Mouse (Mus musculus) midbrain, embryonic 16.5 days (tissue): ENCODE data around the gene Pcbp3. TPM values are rescaled to one million over a fixed set of nuclear protein-coding genes. Genes with fewer than 3 reads are reported as not detected.
"Not testable (repeated sequence)": the region's sequence is repeated elsewhere in the genome, so short reads cannot be mapped to it uniquely, and the experiment has no call there.

Experiments used
- ATAC-seq: fragments of 200-750 bp; cut with Nextera tagmentation; 2 replicates; pipeline ENCODE4 v1.8.0; 2017; ENCODE audit warnings: moderate TSS enrichment
- H3K27ac ChIP-seq: fragments of 300-500 bp; sonication (generic); 2 replicates; pipeline ENCODE4 v1.5.1; 2014; ENCODE audit warnings: mild to moderate bottlenecking, low read length, mixed read lengths
- H3K27me3 ChIP-seq: fragments of 300-500 bp; sonication (generic); 2 replicates; pipeline ENCODE4 v1.6.1; 2014; ENCODE audit warnings: low read depth, low read length, mixed read lengths; ENCODE audit not compliant: control insufficient read depth, insufficient read depth
- H3K36me3 ChIP-seq: fragments of 300-500 bp; sonication (generic); 2 replicates; pipeline ENCODE4 v1.6.1; 2014; ENCODE audit warnings: mild to moderate bottlenecking, low read length, moderate library complexity, mixed read lengths; ENCODE audit not compliant: control insufficient read depth, insufficient read depth
- H3K4me1 ChIP-seq: fragments of 300-500 bp; sonication (generic); 2 replicates; pipeline ENCODE4 v1.6.1; 2014; ENCODE audit warnings: mild to moderate bottlenecking, low read length, mixed read lengths; ENCODE audit not compliant: control insufficient read depth, insufficient read depth
- H3K4me2 ChIP-seq: fragments of 300-500 bp; sonication (generic); 2 replicates; pipeline ENCODE4 v1.6.1; 2014; ENCODE audit warnings: mild to moderate bottlenecking, low read length, mixed read lengths
- H3K4me3 ChIP-seq: fragments of 300-500 bp; sonication (generic); 2 replicates; pipeline ENCODE4 v1.5.1; 2014; ENCODE audit warnings: low read depth, mild to moderate bottlenecking, low read length, moderate library complexity, mixed read lengths
- H3K9ac ChIP-seq: fragments of 300-500 bp; sonication (generic); 2 replicates; pipeline ENCODE4 v1.6.1; 2014; ENCODE audit warnings: low read depth, low read length, mixed read lengths
- H3K9me3 ChIP-seq: fragments of 300-500 bp; sonication (generic); replicated peaks from 2 replicates; pipeline ENCODE4 v1.6.1; 2014; ENCODE audit warnings: mild to moderate bottlenecking, low read length, mixed read lengths; ENCODE audit not compliant: control insufficient read depth, poor library complexity, severe bottlenecking
- WGBS: fragments of 180-500 bp; shearing (Covaris S2); extraction: QIAGEN DNeasy Blood & Tissue Kit; methylation state at CpG from one replicate; pipeline ENCODE4 v1.1.7; 2014; 5-methylcytosine and 5-hydroxymethylcytosine counted together
- polyA plus RNA-seq: library from polyadenylated mRNA; unstranded; fragments of >200 nt; fragmentation: Nextera tagmentation; extraction: Ambion mirVana; gene quantifications from 2 replicates; pipeline ENCODE4 v1.2.1, GENCODE M21; 2015

The Pcbp3 gene
- polyA plus RNA-seq, 1 experiment from 2014 or later: 78.8 TPM

DNA sequence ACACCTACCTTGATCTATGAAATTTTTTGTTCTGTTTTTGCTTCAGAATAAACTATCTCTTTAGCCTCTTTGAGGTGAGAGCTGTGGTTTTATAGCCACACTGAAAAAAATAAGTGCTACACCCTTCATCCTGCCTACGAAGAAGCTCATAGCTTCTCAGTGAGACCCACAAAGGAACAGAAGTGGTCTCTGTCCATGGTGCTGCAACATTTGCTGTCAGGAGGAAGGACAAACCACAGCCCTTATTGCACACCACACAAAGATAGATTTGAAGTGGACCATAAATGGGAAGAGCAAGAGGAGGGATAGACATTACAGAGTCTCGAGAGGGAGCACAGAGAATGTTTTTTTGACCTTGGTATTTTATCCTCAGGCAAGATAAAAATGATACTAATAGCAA is 16.4 kb upstream of the Pcbp3 start:
- H3K27ac ChIP-seq: no peak overlapping the region
- no peak overlapping the region for H3K4me2 ChIP-seq
- no peak for ATAC-seq
- H3K4me1 ChIP-seq: peaks cover 7% of the 10 kb centered on the region
- H3K36me3 ChIP-seq: no peaks in the 10 kb centered on the region
- H3K27me3 ChIP-seq: no peaks in the 10 kb centered on the region
- H3K9ac ChIP-seq: no peak overlapping the region
- 55% methylated on average over 2 of the region's 2 CpGs for WGBS
- H3K9me3 ChIP-seq: no peaks in the 10 kb centered on the region
- H3K4me3 ChIP-seq: no peak overlapping the region

DNA sequence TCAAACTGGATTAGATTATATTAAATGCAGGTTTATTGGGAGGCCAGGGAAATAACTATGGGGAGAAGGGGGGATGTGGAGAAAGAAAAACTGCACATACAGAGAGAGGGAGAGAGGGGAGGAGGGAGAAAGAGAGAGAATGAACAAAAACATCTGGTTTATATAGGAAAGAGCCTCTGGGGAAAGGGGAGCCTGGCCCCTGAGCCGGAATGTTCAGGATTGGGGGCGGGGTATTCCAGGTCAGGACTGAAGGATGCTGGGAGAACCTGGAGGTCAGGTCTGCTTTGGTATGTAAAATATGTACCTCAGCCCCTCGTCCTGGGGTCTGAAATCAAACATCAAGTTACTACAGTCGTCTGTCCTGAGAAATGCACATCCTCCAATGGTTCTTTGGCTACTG is 15.0 kb upstream of the Pcbp3 start:
- Histone ChIP-seq H3K4me2 (no peak overlapping the region), H3K9ac (no peak overlapping the region), H3K4me1 (peaks cover 7% of the 10 kb centered on the region), H3K27ac (no peak overlapping the region), H3K4me3 (no peak overlapping the region), H3K36me3 (no peaks in the 10 kb centered on the region), H3K9me3 (no peaks in the 10 kb centered on the region), H3K27me3 (no peaks in the 10 kb centered on the region)
- ATAC-seq: no peak
- 65% methylated on average over 4 of the region's 4 CpGs for WGBS

DNA sequence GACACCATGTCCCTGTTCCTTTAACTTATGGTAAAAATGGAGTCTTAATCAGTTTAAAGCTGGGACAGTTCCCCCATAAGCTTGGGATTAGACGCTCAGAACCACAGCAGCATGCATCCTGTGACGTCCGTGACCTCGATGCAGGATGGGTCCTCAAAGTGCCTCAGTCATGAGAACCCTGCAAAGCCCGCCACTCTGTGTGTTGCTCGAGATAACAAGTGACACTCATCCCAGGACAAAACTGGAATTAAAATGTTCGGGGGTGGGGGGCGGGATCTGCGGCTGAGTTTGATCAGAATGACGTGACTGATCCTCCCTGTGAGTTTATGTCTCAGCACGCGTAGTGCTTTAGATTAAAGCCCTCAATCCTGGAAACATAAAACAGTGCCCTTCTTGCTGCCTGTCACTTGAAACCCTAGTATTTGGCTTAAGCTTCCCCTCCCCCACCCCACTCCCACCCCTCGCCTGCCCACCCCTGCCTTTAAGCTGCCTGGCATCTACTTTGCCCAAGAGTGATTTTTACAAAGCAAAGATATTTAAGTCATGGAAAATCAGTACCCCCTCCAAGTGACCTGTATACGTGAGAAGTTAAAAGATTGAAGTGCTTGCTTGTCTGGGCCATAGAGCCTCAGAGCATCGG is 12.2 kb upstream of the Pcbp3 start:
- Histone ChIP-seq H3K36me3 (no peaks in the 10 kb centered on the region), H3K4me2 (peak overlapping the region; percentile 40), H3K9me3 (no peaks in the 10 kb centered on the region), H3K4me3 (peak overlapping the region; percentile 6; the same call in 1 of the 2 replicates), H3K27ac (no peak overlapping the region), H3K4me1 (peaks cover 7% of the 10 kb centered on the region), H3K27me3 (no peaks in the 10 kb centered on the region), H3K9ac (no peak overlapping the region)
- ATAC-seq: peak; percentile 62; the same call in 1 of the 2 replicates
- WGBS: 18% methylated on average over 15 of the region's 15 CpGs

DNA sequence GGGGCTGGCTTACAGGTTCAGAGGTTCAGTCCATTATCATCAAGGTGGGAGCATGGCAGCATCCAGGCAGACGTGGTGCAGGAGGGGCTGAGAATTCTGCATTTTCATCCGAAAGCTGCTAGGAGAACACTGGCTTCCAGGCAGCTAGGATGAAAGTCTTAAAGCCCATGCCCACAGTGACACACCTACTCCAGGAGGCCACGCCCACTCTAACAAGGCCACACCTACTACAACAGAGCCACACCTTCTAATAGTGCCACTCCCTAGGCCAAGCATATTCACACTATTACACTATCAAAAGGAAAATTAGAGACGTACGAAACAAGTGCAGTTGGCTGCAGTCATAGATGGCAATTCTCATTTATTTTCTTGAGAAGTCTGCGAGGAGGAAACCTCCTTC is 10.6 kb upstream of the Pcbp3 start:
- not testable (repeated sequence) for H3K4me3 ChIP-seq, H3K4me1 ChIP-seq, ATAC-seq, H3K9ac ChIP-seq, H3K36me3 ChIP-seq, H3K27ac ChIP-seq, H3K27me3 ChIP-seq, H3K9me3 ChIP-seq, H3K4me2 ChIP-seq
- 84% methylated on average over 6 of the region's 6 CpGs for WGBS

DNA sequence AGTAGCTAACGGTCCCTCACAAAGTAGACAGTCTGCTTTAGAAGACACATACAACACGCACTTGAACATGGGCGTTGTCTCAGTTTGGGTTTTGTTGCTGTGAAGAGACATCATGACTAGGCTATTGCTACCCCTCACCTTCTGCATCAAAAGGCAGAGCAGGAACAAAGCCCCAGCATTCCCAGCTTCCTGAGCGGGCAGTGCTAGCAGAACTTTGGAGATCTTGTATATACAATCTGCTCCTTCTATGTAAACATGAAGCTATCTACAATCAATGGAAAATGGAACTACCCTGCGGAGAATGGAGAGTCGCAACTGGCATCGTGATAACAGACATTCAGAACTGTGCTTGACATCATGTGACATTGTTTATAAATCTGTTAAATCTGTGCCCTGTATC is 9.3 kb upstream of the Pcbp3 start:
- H3K36me3 ChIP-seq: no peaks in the 10 kb centered on the region
- 94% methylated on average over 7 of the region's 7 CpGs for WGBS
- ATAC-seq: no peak
- no peak overlapping the region for H3K4me3 ChIP-seq
- H3K9ac ChIP-seq: no peak overlapping the region
- H3K9me3 ChIP-seq: no peaks in the 10 kb centered on the region
- H3K27ac ChIP-seq: no peak overlapping the region
- H3K4me1 ChIP-seq: peaks cover 7% of the 10 kb centered on the region
- no peaks in the 10 kb centered on the region for H3K27me3 ChIP-seq
- no peak overlapping the region for H3K4me2 ChIP-seq

DNA sequence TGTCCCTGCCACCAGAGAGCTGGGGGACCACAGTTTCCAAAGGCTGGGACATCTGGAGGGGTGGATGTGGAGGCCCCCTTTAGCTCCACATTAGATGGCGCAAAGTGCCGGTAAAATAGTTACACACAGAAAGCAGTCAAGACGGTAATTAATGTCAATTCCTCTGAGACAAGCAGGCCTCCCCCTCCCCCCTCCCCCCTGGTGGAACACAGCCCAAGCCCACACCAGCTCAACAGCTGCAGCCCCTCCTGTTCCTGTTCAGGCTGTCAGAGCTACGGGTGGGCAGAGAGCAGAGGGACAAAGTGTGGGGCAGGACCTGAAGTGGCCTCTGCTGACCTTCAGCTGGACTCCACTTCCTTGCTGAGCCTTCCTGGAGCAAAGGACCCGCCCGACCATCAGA is 2.7 kb upstream of the Pcbp3 start:
- H3K9ac ChIP-seq: peak overlapping the region; percentile 27; the same call in 1 of the 2 replicates
- 23% methylated on average over 6 of the region's 6 CpGs for WGBS
- no peaks in the 10 kb centered on the region for H3K27me3 ChIP-seq
- no peak overlapping the region for H3K4me3 ChIP-seq
- H3K36me3 ChIP-seq: no peaks in the 10 kb centered on the region
- peaks cover 7% of the 10 kb centered on the region for H3K4me1 ChIP-seq
- no peak overlapping the region for H3K27ac ChIP-seq
- no peak overlapping the region for H3K4me2 ChIP-seq
- no peaks in the 10 kb centered on the region for H3K9me3 ChIP-seq
- ATAC-seq: no peak

DNA sequence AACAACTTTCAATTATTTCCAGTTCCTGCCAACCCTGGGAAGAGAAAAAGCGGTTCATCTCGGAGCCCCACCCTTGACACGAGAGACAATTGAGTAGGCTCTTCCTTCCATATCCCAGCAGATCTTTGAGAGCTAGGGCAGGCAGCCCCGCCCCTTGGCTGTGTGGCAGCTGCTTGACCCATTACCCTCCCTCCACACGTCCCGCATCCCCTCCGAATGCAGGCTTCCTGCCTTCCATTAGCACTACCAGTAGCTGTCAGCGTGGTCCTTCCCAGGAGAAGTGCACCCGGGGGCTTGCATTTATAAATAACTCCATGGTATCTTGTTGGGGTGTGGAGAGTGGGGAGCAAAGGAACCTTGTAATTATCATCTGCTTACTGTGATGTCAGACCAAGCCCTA is 2.3 kb upstream of the Pcbp3 start:
- no peak overlapping the region for H3K4me2 ChIP-seq
- no peaks in the 10 kb centered on the region for H3K27me3 ChIP-seq
- H3K4me3 ChIP-seq: no peak overlapping the region
- H3K27ac ChIP-seq: no peak overlapping the region
- H3K9me3 ChIP-seq: no peaks in the 10 kb centered on the region
- 31% methylated on average over 9 of the region's 9 CpGs for WGBS
- H3K9ac ChIP-seq: peak overlapping the region; percentile 27; the same call in 1 of the 2 replicates
- peaks cover 7% of the 10 kb centered on the region for H3K4me1 ChIP-seq
- no peaks in the 10 kb centered on the region for H3K36me3 ChIP-seq
- ATAC-seq: no peak

DNA sequence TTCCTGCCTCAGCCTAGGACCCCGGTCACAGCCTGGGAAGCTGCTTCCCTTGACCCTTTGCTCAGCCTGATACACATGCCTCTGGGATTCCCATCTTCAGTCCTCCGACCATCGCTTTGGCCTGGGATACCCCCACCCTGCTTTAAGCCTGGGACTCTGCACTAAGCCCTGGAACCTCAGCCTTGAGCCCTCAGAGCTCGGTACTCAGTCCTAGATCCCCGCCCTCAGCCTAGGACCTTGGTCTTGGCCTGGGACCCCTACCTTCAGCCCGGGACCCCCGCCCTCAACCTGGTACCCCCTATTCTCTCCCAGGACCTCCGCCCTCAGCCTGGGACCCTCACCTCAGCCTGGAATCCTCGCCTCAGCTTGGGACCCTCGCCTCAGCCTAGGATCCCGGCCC is 531 bp downstream of the Pcbp3 start:
- Histone ChIP-seq H3K36me3 (no peaks in the 10 kb centered on the region), H3K9me3 (no peaks in the 10 kb centered on the region), H3K9ac (peak overlapping the region; percentile 91), H3K4me1 (peaks cover 10% of the 10 kb centered on the region), H3K27me3 (no peaks in the 10 kb centered on the region), H3K4me2 (peak overlapping the region; percentile 69), H3K4me3 (peak overlapping the region; percentile 85), H3K27ac (no peak overlapping the region)
- peak; percentile 33 for ATAC-seq
- WGBS: 8% methylated on average over 11 of the region's 11 CpGs

DNA sequence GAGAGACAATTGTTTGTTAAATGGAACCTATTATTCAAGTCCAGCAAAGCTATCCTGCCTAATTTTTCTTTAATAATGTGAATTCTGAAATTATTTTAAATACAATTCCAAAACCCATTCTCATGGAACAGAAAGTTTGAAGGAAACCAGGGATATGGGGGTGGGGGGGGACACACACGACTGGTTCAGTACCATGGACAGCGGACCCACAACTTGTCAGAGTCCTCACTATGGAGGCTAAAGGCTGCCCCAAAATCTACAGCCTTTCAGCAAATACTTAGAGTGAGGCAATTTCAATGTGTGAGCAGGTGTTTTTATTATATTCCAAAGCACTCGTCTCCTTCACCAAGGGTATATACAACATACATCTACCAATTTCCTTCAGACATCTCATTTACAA is 3.5 kb downstream of the Pcbp3 start:
- no peak overlapping the region for H3K4me3 ChIP-seq
- no peaks in the 10 kb centered on the region for H3K9me3 ChIP-seq
- no peak overlapping the region for H3K9ac ChIP-seq
- no peak overlapping the region for H3K27ac ChIP-seq
- H3K4me1 ChIP-seq: peaks cover 12% of the 10 kb centered on the region
- H3K4me2 ChIP-seq: no peak overlapping the region
- WGBS: 60% methylated on average over 3 of the region's 3 CpGs
- no peak for ATAC-seq
- no peaks in the 10 kb centered on the region for H3K36me3 ChIP-seq
- H3K27me3 ChIP-seq: no peaks in the 10 kb centered on the region
